Mouse (Mus musculus): ENCODE measurements around the gene F11.

The F11 gene

GRCm38 (mm10) chr8:45239363-45239762 lies 22.5 kb downstream of the F11 start:
- no peak for DNase-seq (ENCODE audit: low spot score)

- peak; percentile 68 for DNase-seq (ENCODE audit: low spot score)
These were observed 23.5 kb downstream of the F11 start for GRCm38 (mm10) chr8:45238282-45238681.

- no peak for DNase-seq (ENCODE audit: low spot score)
These were observed 25.5 kb downstream of the F11 start for GRCm38 (mm10) chr8:45236164-45236912.

- DNase-seq (ENCODE audit: low spot score), result no peak
These were observed 26.6 kb downstream of the F11 start for GRCm38 (mm10) chr8:45235228-45235627.

- no peak for DNase-seq (ENCODE audit: low spot score)
These were observed 28.6 kb downstream of the F11 start for GRCm38 (mm10) chr8:45233256-45233655.

- no peak for DNase-seq (ENCODE audit: low spot score)
These were observed 59.4 kb downstream of the F11 start for GRCm38 (mm10) chr8:45202476-45202875.

GRCm38 (mm10) chr8:45201605-45202004 lies 60.2 kb downstream of the F11 start:
- peak; percentile 31 for DNase-seq (ENCODE audit: low spot score)

GRCm38 (mm10) chr8:45197294-45197693 lies 64.5 kb downstream of the F11 start:
- DNase-seq (ENCODE audit: low spot score), result no peak

- no peak for DNase-seq (ENCODE audit: low spot score)
These were observed 65.8 kb downstream of the F11 start for GRCm38 (mm10) chr8:45195954-45196526.
